8 mouse cellular contexts compared by ENCODE assay signal in the genomic region with DNA sequence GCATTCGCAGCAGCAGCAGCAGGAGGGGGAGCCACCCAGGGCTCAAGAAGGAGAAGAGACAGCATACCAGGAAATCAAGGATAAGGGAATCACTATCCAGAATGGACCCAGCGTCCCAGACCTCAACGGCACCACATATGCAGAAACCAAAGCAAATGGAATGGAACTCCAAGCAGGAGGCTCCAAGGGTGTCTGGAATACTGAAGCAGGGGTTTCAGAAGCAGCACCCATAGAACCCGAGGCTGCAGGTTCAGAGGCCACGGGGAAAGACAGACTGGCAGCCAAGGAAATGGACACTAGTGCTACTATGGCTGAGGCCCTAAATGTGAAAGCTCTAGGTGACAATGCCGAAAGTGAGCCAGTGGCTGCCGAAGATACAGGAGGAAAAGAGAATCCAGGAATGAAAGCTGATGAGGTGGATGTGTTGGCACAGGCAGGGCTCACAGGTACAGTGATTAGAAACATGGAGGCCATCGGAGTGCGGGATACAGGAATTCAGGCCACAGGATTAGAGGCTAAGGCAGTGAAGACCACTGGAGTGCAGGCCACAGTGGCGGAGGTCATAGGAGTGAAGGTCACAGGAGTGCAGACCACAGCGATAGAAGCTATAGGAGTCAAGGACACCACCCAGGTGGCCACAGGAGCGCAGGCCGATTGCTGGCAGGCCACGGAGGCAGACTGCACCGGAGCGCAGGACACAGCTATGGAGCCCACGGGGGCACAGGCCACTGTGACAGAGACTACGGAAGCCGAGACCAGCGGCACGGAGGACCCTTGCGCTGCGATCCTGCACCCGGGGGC. TPM values are rescaled to one million over a fixed set of nuclear protein-coding genes. Genes with fewer than 3 reads are reported as not detected.
DNase-seq lines count a peak whose midpoint lies in the region; ATAC-seq and TF ChIP-seq lines count a peak whose summit lies in the region.

No protein-coding gene starts in this region.

- H3K9ac ChIP-seq in hindbrain, postnatal 0 days (replicated peaks; ENCODE audit: low read length), result peak overlapping the region; percentile 96
- H3K9ac ChIP-seq in midbrain, postnatal 0 days (replicated peaks; ENCODE audit: low read length, poor library complexity, severe bottlenecking), result peak overlapping the region; percentile 90

- no peaks in the 10 kb centered on the region for H3K27me3 ChIP-seq in megakaryocyte, embryonic 14.5 days (replicated peaks)
- no peaks in the 10 kb centered on the region for H3K27me3 ChIP-seq in hindbrain, postnatal 0 days (ENCODE audit: insufficient read depth, low read length)
- no peaks in the 10 kb centered on the region for H3K27me3 ChIP-seq in midbrain, postnatal 0 days (ENCODE audit: insufficient read depth, low read length)

- peak overlapping the region; percentile 100 for H3K4me3 ChIP-seq in megakaryocyte, embryonic 14.5 days (replicated peaks)
- peak overlapping the region; percentile 66 for H3K4me3 ChIP-seq in hindbrain, postnatal 0 days (ENCODE audit: low read length)
- H3K4me3 ChIP-seq in midbrain, postnatal 0 days (ENCODE audit: low read depth, low read length), result peak overlapping the region; percentile 67

- no peak for DNase-seq in cerebellum, adult 11-12 months
- no peak for DNase-seq in hindbrain, postnatal 0 days (ENCODE audit: low spot score)
- no peak for DNase-seq in midbrain, postnatal 0 days (ENCODE audit: low spot score)
- DNase-seq in thymus, postnatal 0 days (ENCODE audit: low spot score), result no peak

- WGBS in hindbrain, postnatal 0 days, result 21% methylated on average over 21 of the region's 24 CpGs
- WGBS in midbrain, postnatal 0 days, result 19% methylated on average over 24 of the region's 24 CpGs

- H3K36me3 ChIP-seq in megakaryocyte, embryonic 14.5 days (replicated peaks; ENCODE audit: low read length), result peaks cover 51% of the 10 kb centered on the region
- H3K36me3 ChIP-seq in hindbrain, postnatal 0 days (ENCODE audit: insufficient read depth, low read length), result no peaks in the 10 kb centered on the region
- H3K36me3 ChIP-seq in midbrain, postnatal 0 days (ENCODE audit: insufficient read depth, low read length), result 0 out of 2 replicates have a peak, but pooled peaks cover 3% of the 10 kb centered on the region

- H3K4me1 ChIP-seq in megakaryocyte, embryonic 14.5 days, result peaks cover 56% of the 10 kb centered on the region
- peaks cover 17% of the 10 kb centered on the region for H3K4me1 ChIP-seq in hindbrain, postnatal 0 days (ENCODE audit: insufficient read depth, low read length)
- peaks cover 18% of the 10 kb centered on the region for H3K4me1 ChIP-seq in midbrain, postnatal 0 days (ENCODE audit: insufficient read depth, low read length)

- no peak for TF ChIP-seq CTCF in hindbrain, postnatal 0 days (IDR thresholded peaks at IDR 0.05; ENCODE audit: low read depth)
- TF ChIP-seq CTCF in midbrain, postnatal 0 days (IDR thresholded peaks at IDR 0.05), result no peak

- peak; percentile 42 for ATAC-seq in cerebellum, adult (ENCODE audit: insufficient number of reproducible peaks, low FRiP score, low TSS enrichment)
- ATAC-seq in megakaryocyte, adult 5-6 weeks (ENCODE audit: poor library complexity, severe bottlenecking), result no peak
- no peak; the same call in 1 of the 2 replicates for ATAC-seq in hindbrain, postnatal 0 days
- ATAC-seq in midbrain, postnatal 0 days (ENCODE audit: low FRiP score), result peak; percentile 57; the same call in 1 of the 2 replicates
- ATAC-seq in monocyte, adult 5-6 weeks (replicated peaks; ENCODE audit: insufficient number of reproducible peaks, low FRiP score, low TSS enrichment, poor library complexity, severe bottlenecking), result no peak

- peak overlapping the region; percentile 97 for H3K27ac ChIP-seq in hindbrain, postnatal 0 days
- peak overlapping the region; percentile 95 for H3K27ac ChIP-seq in midbrain, postnatal 0 days (ENCODE audit: low read depth, low read length)

- H3K9me3 ChIP-seq in megakaryocyte, embryonic 14.5 days, result no peaks in the 10 kb centered on the region
- no peaks in the 10 kb centered on the region for H3K9me3 ChIP-seq in hindbrain, postnatal 0 days (ENCODE audit: low read length)
- no peaks in the 10 kb centered on the region for H3K9me3 ChIP-seq in midbrain, postnatal 0 days (ENCODE audit: low read length)

- peak overlapping the region; percentile 92 for H3K4me2 ChIP-seq in hindbrain, postnatal 0 days (ENCODE audit: low read depth, low read length)
- peak overlapping the region; percentile 91 for H3K4me2 ChIP-seq in midbrain, postnatal 0 days (ENCODE audit: low read depth, low read length, poor library complexity, severe bottlenecking)

RNA-seq across cellular contexts. Expression of gene Gm10778, which starts 6.0 kb away (rescaled TPM):
- polyA plus RNA-seq in megakaryocyte, embryonic 14.5 days (2012; ENCODE audit: insufficient read depth, low replicate concordance), result 0.19 TPM in 1 of 2 replicates, not detected in the other
- 3.0 and 5.4 TPM in 2 replicates for total RNA-seq in megakaryocyte, adult 5-6 weeks (2015)
- 3.4 and 4.9 TPM in 2 replicates for total RNA-seq in megakaryocyte, adult 5-6 weeks (2017)
- 3.0 and 4.5 TPM in 2 replicates for total RNA-seq in hindbrain, postnatal 0 days (2014; rRNA removed)
- polyA plus RNA-seq in hindbrain, postnatal 0 days (2015; fragmentation: Nextera tagmentation; extraction: Ambion mirVana), result 2.7 and 2.9 TPM in 2 replicates
- total RNA-seq in midbrain, postnatal 0 days (2014; rRNA removed), result 3.3 and 5.3 TPM in 2 replicates
- 2.9 and 3.7 TPM in 2 replicates for polyA plus RNA-seq in midbrain, postnatal 0 days (2015; fragmentation: Nextera tagmentation; extraction: Ambion mirVana)
- total RNA-seq in monocyte, adult 5-6 weeks (2017), result 1.8 to 5.2 TPM (median 4.2 TPM) in 3 replicates
- polyA plus RNA-seq in thymus, postnatal 0 days (2015; fragmentation: Nextera tagmentation; extraction: Ambion mirVana), result 4.4 and 5.6 TPM in 2 replicates

RNA-seq across cellular contexts. Expression of gene Ankrd24, which starts 14.5 kb away (rescaled TPM):
- 13.7 and 17.3 TPM in 2 replicates for polyA plus RNA-seq in megakaryocyte, embryonic 14.5 days (2012; ENCODE audit: insufficient read depth, low replicate concordance)
- total RNA-seq in megakaryocyte, adult 5-6 weeks (2015), result 1.0 and 1.1 TPM in 2 replicates
- 1.7 and 1.8 TPM in 2 replicates for total RNA-seq in megakaryocyte, adult 5-6 weeks (2017)
- total RNA-seq in hindbrain, postnatal 0 days (2014; rRNA removed), result 58.5 and 73.9 TPM in 2 replicates
- 17.7 and 18.6 TPM in 2 replicates for polyA plus RNA-seq in hindbrain, postnatal 0 days (2015; fragmentation: Nextera tagmentation; extraction: Ambion mirVana)
- total RNA-seq in midbrain, postnatal 0 days (2014; rRNA removed), result 93.1 and 100 TPM in 2 replicates
- 14.6 and 14.9 TPM in 2 replicates for polyA plus RNA-seq in midbrain, postnatal 0 days (2015; fragmentation: Nextera tagmentation; extraction: Ambion mirVana)
- 0.38 to 3.9 TPM (median 1.1 TPM) in 3 replicates for total RNA-seq in monocyte, adult 5-6 weeks (2017)
- 2.2 and 2.3 TPM in 2 replicates for polyA plus RNA-seq in thymus, postnatal 0 days (2015; fragmentation: Nextera tagmentation; extraction: Ambion mirVana)

RNA-seq across cellular contexts. Expression of gene Sirt6, which starts 15.3 kb away (rescaled TPM):
- 121 and 174 TPM in 2 replicates for polyA plus RNA-seq in megakaryocyte, embryonic 14.5 days (2012; ENCODE audit: insufficient read depth, low replicate concordance)
- 6.3 and 8.0 TPM in 2 replicates for total RNA-seq in megakaryocyte, adult 5-6 weeks (2015)
- 2.5 and 6.4 TPM in 2 replicates for total RNA-seq in megakaryocyte, adult 5-6 weeks (2017)
- 22.4 and 31.5 TPM in 2 replicates for total RNA-seq in hindbrain, postnatal 0 days (2014; rRNA removed)
- 39.0 and 40.9 TPM in 2 replicates for polyA plus RNA-seq in hindbrain, postnatal 0 days (2015; fragmentation: Nextera tagmentation; extraction: Ambion mirVana)
- total RNA-seq in midbrain, postnatal 0 days (2014; rRNA removed), result 25.0 and 33.8 TPM in 2 replicates
- polyA plus RNA-seq in midbrain, postnatal 0 days (2015; fragmentation: Nextera tagmentation; extraction: Ambion mirVana), result 41.0 and 42.6 TPM in 2 replicates
- 4.8 to 5.8 TPM (median 5.0 TPM) in 3 replicates for total RNA-seq in monocyte, adult 5-6 weeks (2017)
- polyA plus RNA-seq in thymus, postnatal 0 days (2015; fragmentation: Nextera tagmentation; extraction: Ambion mirVana), result 26.7 and 31.3 TPM in 2 replicates

RNA-seq across cellular contexts. Expression of gene BC025920, which starts 36.8 kb away (rescaled TPM):
- polyA plus RNA-seq in megakaryocyte, embryonic 14.5 days (2012; ENCODE audit: insufficient read depth, low replicate concordance), result not detected in 2 replicates
- 1.7 and 2.0 TPM in 2 replicates for total RNA-seq in megakaryocyte, adult 5-6 weeks (2015)
- total RNA-seq in megakaryocyte, adult 5-6 weeks (2017), result 2.3 and 2.4 TPM in 2 replicates
- 4.2 and 4.3 TPM in 2 replicates for total RNA-seq in hindbrain, postnatal 0 days (2014; rRNA removed)
- polyA plus RNA-seq in hindbrain, postnatal 0 days (2015; fragmentation: Nextera tagmentation; extraction: Ambion mirVana), result 0.97 and 1.3 TPM in 2 replicates
- 1.2 and 2.6 TPM in 2 replicates for total RNA-seq in midbrain, postnatal 0 days (2014; rRNA removed)
- polyA plus RNA-seq in midbrain, postnatal 0 days (2015; fragmentation: Nextera tagmentation; extraction: Ambion mirVana), result 0.80 and 1.6 TPM in 2 replicates
- 0.75 to 2.4 TPM (median 1.8 TPM) in 3 replicates for total RNA-seq in monocyte, adult 5-6 weeks (2017)
- polyA plus RNA-seq in thymus, postnatal 0 days (2015; fragmentation: Nextera tagmentation; extraction: Ambion mirVana), result 0.85 and 0.98 TPM in 2 replicates

RNA-seq across cellular contexts. Expression of gene Tle6, which starts 42.0 kb away (rescaled TPM):
- polyA plus RNA-seq in megakaryocyte, embryonic 14.5 days (2012; ENCODE audit: insufficient read depth, low replicate concordance), result 69.5 and 166 TPM in 2 replicates
- 1.9 and 8.9 TPM in 2 replicates for total RNA-seq in megakaryocyte, adult 5-6 weeks (2015)
- 6.5 and 11.4 TPM in 2 replicates for total RNA-seq in megakaryocyte, adult 5-6 weeks (2017)
- 5.3 and 5.4 TPM in 2 replicates for total RNA-seq in hindbrain, postnatal 0 days (2014; rRNA removed)
- 6.2 and 6.6 TPM in 2 replicates for polyA plus RNA-seq in hindbrain, postnatal 0 days (2015; fragmentation: Nextera tagmentation; extraction: Ambion mirVana)
- total RNA-seq in midbrain, postnatal 0 days (2014; rRNA removed), result 8.4 and 13.3 TPM in 2 replicates
- 4.7 and 7.5 TPM in 2 replicates for polyA plus RNA-seq in midbrain, postnatal 0 days (2015; fragmentation: Nextera tagmentation; extraction: Ambion mirVana)
- not detected in 3 replicates for total RNA-seq in monocyte, adult 5-6 weeks (2017)
- polyA plus RNA-seq in thymus, postnatal 0 days (2015; fragmentation: Nextera tagmentation; extraction: Ambion mirVana), result 3.7 and 4.8 TPM in 2 replicates

Comparison
In these comparisons a context has a peak if more than half of its experiments do, and no peak if none do; other contexts are left out.
1. ATAC-seq: peak in cerebellum, adult (single experiment) and midbrain, postnatal 0 days (single experiment); none in megakaryocyte, adult 5-6 weeks (single experiment), hindbrain, postnatal 0 days (single experiment) and monocyte, adult 5-6 weeks (single experiment).
2. RNA of gene Ankrd24, which starts 14.5 kb away (total RNA-seq): 93.1 to 100 TPM in midbrain, postnatal 0 days and 58.5 to 73.9 TPM in hindbrain, postnatal 0 days; 1.0 to 1.8 TPM in megakaryocyte, adult 5-6 weeks and 0.38 to 3.9 TPM in monocyte, adult 5-6 weeks; every median in the first group is over 10 times any median in the second.
3. Peak in every context shown above with its lines, with median percentiles within 50 percentile points of each other: H3K4me3 ChIP-seq.